In the genomic region with DNA sequence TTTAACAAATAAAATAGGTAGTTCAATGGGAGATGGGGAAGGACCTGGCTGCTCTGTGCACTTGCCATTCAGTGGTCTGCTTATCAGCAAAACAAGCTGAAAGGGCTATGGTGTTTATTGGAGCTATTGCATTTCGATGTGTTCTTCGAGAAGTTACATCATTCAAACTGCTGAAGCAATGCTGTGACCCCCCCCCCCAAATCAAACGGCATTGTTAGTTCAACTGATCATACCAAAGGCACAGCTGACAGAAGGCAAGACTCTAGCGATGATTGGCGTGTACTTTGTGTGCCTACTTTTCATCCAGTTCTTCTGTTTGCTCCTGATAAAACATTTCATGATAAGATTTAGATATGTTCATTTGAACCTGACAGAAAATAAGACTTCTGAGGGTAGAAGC, we compare ENCODE assay signal across 8 mouse cellular contexts. TPM values are rescaled to one million over a fixed set of nuclear protein-coding genes. Genes with fewer than 3 reads are reported as not detected.
DNase-seq lines count a peak whose midpoint lies in the region; ATAC-seq lines count a peak whose summit lies in the region.

No protein-coding gene starts in this region.

- H3K27me3 ChIP-seq in lung, embryonic 15.5 days: no peaks in the 10 kb centered on the region
- no peaks in the 10 kb centered on the region for H3K27me3 ChIP-seq in forebrain, embryonic 12.5 days
- no peaks in the 10 kb centered on the region for H3K27me3 ChIP-seq in liver, embryonic 11.5 days (replicated peaks; ENCODE audit: control insufficient read depth, insufficient read depth, low read length)
- no peaks in the 10 kb centered on the region for H3K27me3 ChIP-seq in splenic B cell, adult 2 months (ENCODE audit: control insufficient read depth, insufficient read depth, low read length, poor library complexity, severe bottlenecking)

- 36% methylated on average over 5 of the region's 5 CpGs for WGBS in lung, embryonic 15.5 days
- 54% methylated on average over 5 of the region's 5 CpGs for WGBS in forebrain, embryonic 12.5 days
- 32% methylated on average over 5 of the region's 5 CpGs for WGBS in liver, embryonic 11.5 days

- DNase-seq in lung, postnatal 10 days: no peak
- no peak for DNase-seq in liver, embryonic 11.5 days (ENCODE audit: low spot score)
- DNase-seq in splenic B cell, adult 2 months (ENCODE audit: low read depth, low spot score): peak; percentile 13
- no peak for DNase-seq in right cerebral cortex, postnatal 10 days (ENCODE audit: low spot score in 2 of 2)
- no peak for DNase-seq in natural killer cell, adult 2 months (ENCODE audit: low spot score in 2 of 2)
- no peak for DNase-seq in Muller cell, postnatal 12 days (ENCODE audit: inconsistent ontology term)

- no peaks in the 10 kb centered on the region for H3K9me3 ChIP-seq in lung, embryonic 15.5 days
- no peaks in the 10 kb centered on the region for H3K9me3 ChIP-seq in forebrain, embryonic 12.5 days
- H3K9me3 ChIP-seq in liver, embryonic 11.5 days (ENCODE audit: control insufficient read depth, low read length): no peaks in the 10 kb centered on the region

- peaks cover 18% of the 10 kb centered on the region for H3K36me3 ChIP-seq in lung, embryonic 15.5 days
- H3K36me3 ChIP-seq in forebrain, embryonic 12.5 days (replicated peaks): peaks cover 18% of the 10 kb centered on the region
- peaks cover 12% of the 10 kb centered on the region for H3K36me3 ChIP-seq in liver, embryonic 11.5 days (ENCODE audit: control insufficient read depth, insufficient read depth, low read length)
- H3K36me3 ChIP-seq in splenic B cell, adult 2 months (ENCODE audit: control insufficient read depth, insufficient read depth, low read length, poor library complexity, severe bottlenecking): no peaks in the 10 kb centered on the region

- H3K9ac ChIP-seq in lung, embryonic 15.5 days: peak overlapping the region; percentile 29; the same call in 1 of the 2 replicates
- H3K9ac ChIP-seq in forebrain, embryonic 12.5 days: 0 out of 2 replicates have a peak overlapping the region, but pooled peaks have one; percentile 50
- peak overlapping the region; percentile 71 for H3K9ac ChIP-seq in liver, embryonic 11.5 days (ENCODE audit: low read depth, low read length)

- H3K4me3 ChIP-seq in lung, embryonic 15.5 days: peak overlapping the region; percentile 94
- H3K4me3 ChIP-seq in forebrain, embryonic 12.5 days (replicated peaks): peak overlapping the region; percentile 83
- peak overlapping the region; percentile 56 for H3K4me3 ChIP-seq in liver, embryonic 11.5 days (ENCODE audit: low read depth, low read length)

- peaks cover 19% of the 10 kb centered on the region for H3K4me1 ChIP-seq in lung, embryonic 15.5 days
- H3K4me1 ChIP-seq in forebrain, embryonic 12.5 days: peaks cover 25% of the 10 kb centered on the region
- peaks cover 12% of the 10 kb centered on the region for H3K4me1 ChIP-seq in liver, embryonic 11.5 days (replicated peaks; ENCODE audit: control insufficient read depth, insufficient read depth, low read length)

- H3K27ac ChIP-seq in lung, embryonic 15.5 days: 0 out of 2 replicates have a peak overlapping the region, but pooled peaks have one; percentile 49
- H3K27ac ChIP-seq in forebrain, embryonic 12.5 days: peak overlapping the region; percentile 97
- H3K27ac ChIP-seq in liver, embryonic 11.5 days (ENCODE audit: low read depth, low read length): peak overlapping the region; percentile 49; the same call in 1 of the 2 replicates

- ATAC-seq in lung, embryonic 15.5 days (ENCODE audit: borderline replicate concordance, extremely low read depth, low FRiP score, low TSS enrichment): no peak
- no peak for ATAC-seq in forebrain, embryonic 12.5 days (ENCODE audit: low FRiP score)
- no peak for ATAC-seq in liver, embryonic 11.5 days (replicated peaks; ENCODE audit: low FRiP score)

- H3K4me2 ChIP-seq in lung, embryonic 15.5 days: peak overlapping the region; percentile 60
- H3K4me2 ChIP-seq in forebrain, embryonic 12.5 days: peak overlapping the region; percentile 86
- peak overlapping the region; percentile 80 for H3K4me2 ChIP-seq in liver, embryonic 11.5 days

RNA-seq across cellular contexts. Expression of gene Ahsa2, which starts 0.8 kb away (rescaled TPM):
- polyA plus RNA-seq in lung, embryonic 15.5 days (2015; fragmentation: Nextera tagmentation; extraction: Ambion mirVana): 77.2 and 85.6 TPM in 2 replicates
- 170 and 171 TPM in 2 replicates for polyA plus RNA-seq in forebrain, embryonic 12.5 days (2016; fragmentation: Nextera tagmentation; extraction: Ambion mirVana)
- 76.8 and 79.6 TPM in 2 replicates for polyA plus RNA-seq in liver, embryonic 11.5 days (2014; fragmentation: Nextera tagmentation; extraction: Ambion mirVana)

RNA-seq across cellular contexts. Expression of gene 1700093K21Rik, which starts 22.3 kb away (rescaled TPM):
- not detected in 2 replicates for polyA plus RNA-seq in lung, embryonic 15.5 days (2015; fragmentation: Nextera tagmentation; extraction: Ambion mirVana)
- polyA plus RNA-seq in forebrain, embryonic 12.5 days (2016; fragmentation: Nextera tagmentation; extraction: Ambion mirVana): not detected in 2 replicates
- polyA plus RNA-seq in liver, embryonic 11.5 days (2014; fragmentation: Nextera tagmentation; extraction: Ambion mirVana): not detected in 2 replicates
